Mouse (Mus musculus): ENCODE results near the gene Git1. TPM values are rescaled to one million over a fixed set of nuclear protein-coding genes. Genes with fewer than 3 reads are reported as not detected.

The Git1 gene
- total and polyA plus RNA-seq, 2 experiments, result 2.8 to 11.2 TPM

GRCm38 (mm10) chr11:77504377-77504776 lies 11.0 kb downstream of the Git1 start:
- 95% methylated on average over 19 of the region's 19 CpGs for WGBS
- H3K9ac ChIP-seq (ENCODE audit: low read depth, low read length), result no peak overlapping the region
- no peak for TF ChIP-seq POLR2A (IDR thresholded peaks at IDR 0.05; ENCODE audit: extremely low read depth, insufficient read depth, low read length)
- TF ChIP-seq CTCF (IDR thresholded peaks at IDR 0.05; ENCODE audit: low read depth, low read length), result no peak
- peaks cover 3% of the 10 kb centered on the region; the same call in 1 of the 2 replicates for H3K4me1 ChIP-seq (ENCODE audit: control insufficient read depth, insufficient read depth, low read length)
- DNase-seq (ENCODE audit: extremely low read depth, low read depth, low spot score), result no peak
- no peaks in the 10 kb centered on the region for H3K79me2 ChIP-seq (ENCODE audit: control insufficient read depth, insufficient read depth, low read length)
- no peaks in the 10 kb centered on the region for H3K27me3 ChIP-seq (ENCODE audit: control insufficient read depth, insufficient read depth, low read length)
- H3K27ac ChIP-seq (replicated peaks; ENCODE audit: insufficient read depth, low read depth, low read length), result no peak overlapping the region
- H3K36me3 ChIP-seq (ENCODE audit: control insufficient read depth, insufficient read depth, low read length), result no peaks in the 10 kb centered on the region
- H3K4me3 ChIP-seq (ENCODE audit: insufficient read depth, low read depth, low read length), result no peak overlapping the region

GRCm38 (mm10) chr11:77505291-77505980 lies 12.1 kb downstream of the Git1 start:
- Histone ChIP-seq H3K4me1 (ENCODE audit: control insufficient read depth, insufficient read depth, low read length) (peaks cover 3% of the 10 kb centered on the region; the same call in 1 of the 2 replicates), H3K36me3 (ENCODE audit: control insufficient read depth, insufficient read depth, low read length) (no peaks in the 10 kb centered on the region), H3K4me3 (ENCODE audit: insufficient read depth, low read depth, low read length) (no peak overlapping the region), H3K79me2 (ENCODE audit: control insufficient read depth, insufficient read depth, low read length) (no peaks in the 10 kb centered on the region), H3K27me3 (ENCODE audit: control insufficient read depth, insufficient read depth, low read length) (no peaks in the 10 kb centered on the region), H3K9ac (ENCODE audit: low read depth, low read length) (no peak overlapping the region), H3K27ac (replicated peaks; ENCODE audit: insufficient read depth, low read depth, low read length) (no peak overlapping the region)
- no peak for DNase-seq (ENCODE audit: extremely low read depth, low read depth, low spot score)
- TF ChIP-seq POLR2A (IDR thresholded peaks at IDR 0.05; ENCODE audit: extremely low read depth, insufficient read depth, low read length) (no peak), CTCF (IDR thresholded peaks at IDR 0.05; ENCODE audit: low read depth, low read length) (no peak)
- 91% methylated on average over 22 of the region's 22 CpGs for WGBS

- no peak overlapping the region for H3K9ac ChIP-seq (ENCODE audit: low read depth, low read length)
- no peak overlapping the region for H3K27ac ChIP-seq (replicated peaks; ENCODE audit: insufficient read depth, low read depth, low read length)
- no peak overlapping the region for H3K4me3 ChIP-seq (ENCODE audit: insufficient read depth, low read depth, low read length)
- H3K4me1 ChIP-seq (ENCODE audit: control insufficient read depth, insufficient read depth, low read length), result peaks cover 3% of the 10 kb centered on the region; the same call in 1 of the 2 replicates
- H3K79me2 ChIP-seq (ENCODE audit: control insufficient read depth, insufficient read depth, low read length), result no peaks in the 10 kb centered on the region
- TF ChIP-seq CTCF (IDR thresholded peaks at IDR 0.05; ENCODE audit: low read depth, low read length) (no peak), POLR2A (IDR thresholded peaks at IDR 0.05; ENCODE audit: extremely low read depth, insufficient read depth, low read length) (no peak)
- WGBS, result 86% methylated on average over 14 of the region's 14 CpGs
- no peak for DNase-seq (ENCODE audit: extremely low read depth, low read depth, low spot score)
- no peaks in the 10 kb centered on the region for H3K27me3 ChIP-seq (ENCODE audit: control insufficient read depth, insufficient read depth, low read length)
- no peaks in the 10 kb centered on the region for H3K36me3 ChIP-seq (ENCODE audit: control insufficient read depth, insufficient read depth, low read length)
Observed at GRCm38 (mm10) chr11:77506273-77506672, 12.9 kb downstream of the Git1 start.

- no peak overlapping the region for H3K4me3 ChIP-seq (ENCODE audit: insufficient read depth, low read depth, low read length)
- no peaks in the 10 kb centered on the region for H3K36me3 ChIP-seq (ENCODE audit: control insufficient read depth, insufficient read depth, low read length)
- DNase-seq (ENCODE audit: extremely low read depth, low read depth, low spot score), result no peak
- H3K27me3 ChIP-seq (ENCODE audit: control insufficient read depth, insufficient read depth, low read length), result no peaks in the 10 kb centered on the region
- H3K9ac ChIP-seq (ENCODE audit: low read depth, low read length), result no peak overlapping the region
- no peaks in the 10 kb centered on the region for H3K79me2 ChIP-seq (ENCODE audit: control insufficient read depth, insufficient read depth, low read length)
- no peak for TF ChIP-seq CTCF (IDR thresholded peaks at IDR 0.05; ENCODE audit: low read depth, low read length)
- TF ChIP-seq POLR2A (IDR thresholded peaks at IDR 0.05; ENCODE audit: extremely low read depth, insufficient read depth, low read length), result no peak
- 93% methylated on average over 6 of the region's 6 CpGs for WGBS
- H3K4me1 ChIP-seq (ENCODE audit: control insufficient read depth, insufficient read depth, low read length), result peaks cover 3% of the 10 kb centered on the region; the same call in 1 of the 2 replicates
- no peak overlapping the region for H3K27ac ChIP-seq (replicated peaks; ENCODE audit: insufficient read depth, low read depth, low read length)
Observed at GRCm38 (mm10) chr11:77506941-77507340, 13.6 kb downstream of the Git1 start.

GRCm38 (mm10) chr11:77507426-77507825 lies 14.1 kb downstream of the Git1 start:
- Histone ChIP-seq H3K36me3 (ENCODE audit: control insufficient read depth, insufficient read depth, low read length) (no peaks in the 10 kb centered on the region), H3K4me3 (ENCODE audit: insufficient read depth, low read depth, low read length) (no peak overlapping the region), H3K4me1 (ENCODE audit: control insufficient read depth, insufficient read depth, low read length) (peaks cover 4% of the 10 kb centered on the region; the same call in 1 of the 2 replicates), H3K27me3 (ENCODE audit: control insufficient read depth, insufficient read depth, low read length) (no peaks in the 10 kb centered on the region), H3K27ac (replicated peaks; ENCODE audit: insufficient read depth, low read depth, low read length) (no peak overlapping the region), H3K79me2 (ENCODE audit: control insufficient read depth, insufficient read depth, low read length) (no peaks in the 10 kb centered on the region; the same call in 1 of the 2 replicates), H3K9ac (ENCODE audit: low read depth, low read length) (no peak overlapping the region)
- DNase-seq (ENCODE audit: extremely low read depth, low read depth, low spot score), result no peak
- no peak for TF ChIP-seq CTCF (IDR thresholded peaks at IDR 0.05; ENCODE audit: low read depth, low read length)
- TF ChIP-seq POLR2A (IDR thresholded peaks at IDR 0.05; ENCODE audit: extremely low read depth, insufficient read depth, low read length), result no peak
- 78% methylated on average over 4 of the region's 4 CpGs for WGBS

All from liver, adult 2 months (tissue).